ENCODE assay signal across 20 mouse cellular contexts in the genomic region with DNA sequence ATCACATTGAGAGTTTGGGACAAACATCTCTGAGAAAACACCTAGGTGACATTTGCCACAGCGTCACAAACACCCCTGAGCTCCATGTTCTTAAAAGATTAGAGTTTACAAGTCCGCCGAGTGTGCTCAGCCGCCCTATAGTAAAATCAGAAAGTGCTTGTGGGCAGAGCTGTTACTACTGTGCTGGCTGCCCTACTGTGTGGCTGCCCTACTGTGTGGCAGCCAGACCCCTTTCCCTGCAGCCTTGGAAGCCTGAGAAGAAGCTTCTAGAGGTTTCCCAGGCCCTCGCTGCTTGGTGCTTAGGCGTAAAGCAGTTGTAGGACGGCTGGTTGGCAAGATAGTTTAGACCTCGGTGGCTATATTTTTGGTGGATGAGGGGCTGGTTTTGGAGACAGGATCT. TPM values are rescaled to one million over a fixed set of nuclear protein-coding genes. Genes with fewer than 3 reads are reported as not detected.
DNase-seq lines count a peak whose midpoint lies in the region; ATAC-seq and TF ChIP-seq lines count a peak whose summit lies in the region.
"Had no signal": no experiment of that assay in that cellular context is flagged by ENCODE, and none has a peak within 500 bp of the region (broad histone marks: within the 10 kb centered on the region; RNA-seq: fewer than 3 reads in every experiment).

No protein-coding gene starts in this region.

- ATAC-seq in monocyte, adult 5-6 weeks (replicated peaks; ENCODE audit: insufficient number of reproducible peaks, low FRiP score, low TSS enrichment, poor library complexity, severe bottlenecking) = no peak
- ATAC-seq: activated CD4-positive, CD25-positive, alpha-beta regulatory T cell, adult 4 months; CD4-positive, CD25-positive, alpha-beta regulatory T cell, adult 4 months; Patski had no signal

- H3K9ac ChIP-seq in CH12.LX (ENCODE audit: insufficient read depth, low read depth) (no peak overlapping the region), MEL (ENCODE audit: control insufficient read depth, low read depth, low read length, poor library complexity, severe bottlenecking) (no peak overlapping the region)

- TF ChIP-seq RAD21 in CH12.LX (IDR thresholded peaks at IDR 0.05; ENCODE audit: low read depth, low read length) (no peak), MEL (IDR thresholded peaks at IDR 0.05; ENCODE audit: low read depth, low read length) (no peak)

- no peaks in the 10 kb centered on the region for H3K27me3 ChIP-seq in CH12.LX (replicated peaks)
- no peaks in the 10 kb centered on the region for H3K27me3 ChIP-seq in MEL (ENCODE audit: control insufficient read depth in 1 of 2, insufficient read depth in 2 of 2, low read length in 2 of 2)
- H3K27me3 ChIP-seq: Patski had no signal

- no peak for TF ChIP-seq POLR2A in CH12.LX (IDR thresholded peaks at IDR 0.05; ENCODE audit: low read depth, low read length)
- no peak for TF ChIP-seq POLR2A in MEL (IDR thresholded peaks at IDR 0.05; ENCODE audit: control insufficient read depth in 1 of 2, insufficient read depth in 1 of 2, low read depth in 1 of 2, low read length in 2 of 2, poor library complexity in 1 of 2)

- H3K9me3 ChIP-seq in CH12.LX (replicated peaks; ENCODE audit: low read length) = no peaks in the 10 kb centered on the region
- no peaks in the 10 kb centered on the region for H3K9me3 ChIP-seq in MEL (replicated peaks; ENCODE audit: insufficient read depth, low read length)
- H3K9me3 ChIP-seq: G1E had no signal

- H3K4me3 ChIP-seq in CH12.LX (replicated peaks in 1 of 3; ENCODE audit: low read depth in 2 of 3, low read length in 2 of 3, poor library complexity in 1 of 3) (no peak overlapping the region), MEL (ENCODE audit: control insufficient read depth in 1 of 2, insufficient read depth in 1 of 2, low read depth in 2 of 2, low read length in 2 of 2) (no peak overlapping the region)

- H3K36me3 ChIP-seq in CH12.LX (replicated peaks in 1 of 2; ENCODE audit: control insufficient read depth in 1 of 2, insufficient read depth in 1 of 2, low read length in 1 of 2) (peaks cover 75 to 96% of the 10 kb centered on the region in 2 experiments), MEL (ENCODE audit: control insufficient read depth in 1 of 2, insufficient read depth in 2 of 2, low read length in 2 of 2) (peaks cover 0 to 2% of the 10 kb centered on the region in 2 experiments; a peak in 2 of 4 replicates)

- in situ Hi-C loops in CH12.LX (cut with MboI; ENCODE audit: low pct_ligation_motif_present, low pct_unique_long_range_greater_than_20kb, low sequenced_read_pairs) = no loop called here

- no peaks in the 10 kb centered on the region for H3K79me2 ChIP-seq in CH12.LX (replicated peaks; ENCODE audit: control insufficient read depth, extremely low read depth, insufficient read depth, poor library complexity, severe bottlenecking)
- no peaks in the 10 kb centered on the region for H3K79me2 ChIP-seq in MEL (ENCODE audit: control insufficient read depth, insufficient read depth, low read length, poor library complexity)

- dilution Hi-C loops in CH12.LX (cut with MboI; ENCODE audit: extremely low pct_ligation_motif_present, extremely low pct_unique_long_range_greater_than_20kb, low sequenced_read_pairs) = no loop called here

- TF ChIP-seq CTCF in CH12.LX (conservative IDR thresholded peaks at IDR 0.05 in 1 of 2, IDR thresholded peaks at IDR 0.05 in 1 of 2; ENCODE audit: low read depth in 2 of 2, low read length in 2 of 2) (no peak), MEL (IDR thresholded peaks at IDR 0.05 in 2 of 3, conservative IDR thresholded peaks at IDR 0.05 in 1 of 3; ENCODE audit: control insufficient read depth in 1 of 3, insufficient read depth in 1 of 3, low read depth in 2 of 3, low read length in 3 of 3, poor library complexity in 1 of 3, severe bottlenecking in 1 of 3) (no peak)

- H3K4me1 ChIP-seq in CH12.LX (ENCODE audit: control insufficient read depth in 1 of 2, insufficient read depth in 2 of 2) = peaks cover 13 to 19% of the 10 kb centered on the region in 2 experiments
- no peaks in the 10 kb centered on the region; a peak in 1 of 4 replicates for H3K4me1 ChIP-seq in MEL (ENCODE audit: control insufficient read depth in 1 of 2, insufficient read depth in 2 of 2, low read length in 2 of 2)

- H3K27ac ChIP-seq in CH12.LX (ENCODE audit: insufficient read depth, low read depth) (no peak overlapping the region), MEL (ENCODE audit: control insufficient read depth, low read depth, low read length) (no peak overlapping the region)

- TF ChIP-seq EP300 in CH12.LX (IDR thresholded peaks at IDR 0.05; ENCODE audit: low read length) (no peak), MEL (IDR thresholded peaks at IDR 0.05; ENCODE audit: low read depth in 1 of 2, low read length in 2 of 2) (no peak)

- DNase-seq in CH12.LX (ENCODE audit: extremely low read depth) (no peak), MEL (ENCODE audit: low read depth, low spot score) (no peak)
- no peak for DNase-seq in retina, postnatal 1 day
- DNase-seq: adrenal gland, adult 2 months; adrenal gland, adult 8-10 months; adrenal gland, postnatal 10 days; adrenal gland, postnatal 14 days; adrenal gland, postnatal 25 days; adrenal gland, postnatal 36 days; B cell, adult 2 months; cerebellum, adult 11 months; cerebellum, adult 11-12 months; cerebellum, adult 18-20 months; cerebellum, adult 2 months; cerebellum, adult 8-10 months had no signal

- H3K4me2 ChIP-seq in CH12.LX (ENCODE audit: insufficient read depth, low read depth, poor library complexity, severe bottlenecking) = no peak overlapping the region

TF ChIP-seq in CH12.LX, 34 proteins besides CTCF, POLR2A, EP300 and RAD21:
- TF ChIP-seq KAT2A (IDR thresholded peaks at IDR 0.05; ENCODE audit: insufficient replicate concordance, low read length) (no peak), TCF12 (IDR thresholded peaks at IDR 0.05; ENCODE audit: low read depth, low read length) (no peak), ELF1 (IDR thresholded peaks at IDR 0.05; ENCODE audit: low read depth, low read length) (no peak), USF2 (conservative IDR thresholded peaks at IDR 0.05; ENCODE audit: low read depth, low read length) (no peak), ZKSCAN1 (IDR thresholded peaks at IDR 0.05; ENCODE audit: borderline replicate concordance, low read depth, low read length) (peak; percentile 69), PAX5 (IDR thresholded peaks at IDR 0.05; ENCODE audit: low read length) (no peak), BHLHE40 (IDR thresholded peaks at IDR 0.05; ENCODE audit: low read depth, low read length) (no peak), SIN3A (IDR thresholded peaks at IDR 0.05; ENCODE audit: low read length) (no peak)
TF ChIP-seq in CH12.LX: peak in this region for 1.

TF ChIP-seq in MEL, 35 proteins besides CTCF, POLR2A, EP300 and RAD21:
- peak; percentile 95 for TF ChIP-seq ZKSCAN1 (IDR thresholded peaks at IDR 0.05; ENCODE audit: low read depth, low read length)
- TF ChIP-seq MYC (IDR thresholded peaks at IDR 0.05; ENCODE audit: low read depth, low read length) = no peak
- no peak for TF ChIP-seq TCF12 (IDR thresholded peaks at IDR 0.05; ENCODE audit: low read depth, low read length)
- no peak for TF ChIP-seq POLR2AphosphoS2 (IDR thresholded peaks at IDR 0.05; ENCODE audit: low read length)

RNA-seq across cellular contexts. Expression of gene Arhgap1, which starts 10.0 kb away (rescaled TPM):
- total RNA-seq in CH12.LX (2012; rRNA removed) (15.6 and 20.6 TPM in 2 replicates), CH12.LX (2014; rRNA removed) (19.7 and 22.4 TPM in 2 replicates), MEL (2012; rRNA removed) (21.4 and 23.5 TPM in 2 replicates)
- polyA plus RNA-seq in CH12.LX (2012; ENCODE audit: insufficient read length, low read depth) (30.2 and 35.4 TPM in 2 replicates), MEL (2012; ENCODE audit: insufficient read depth in 1 of 2, insufficient read length in 2 of 2, low read depth in 1 of 2, low replicate concordance in 2 of 2, missing spikeins in 1 of 2) (10 to 100 TPM in 1 of 2 experiments, not detected in 1; 40.1 TPM)
- total RNA-seq in monocyte, adult 5-6 weeks (2017) = 45.7 to 97.1 TPM (median 89.8 TPM) in 3 replicates

RNA-seq across cellular contexts. Expression of gene Zfp408, which starts 10.1 kb away (rescaled TPM):
- total RNA-seq in CH12.LX (2012; rRNA removed) = 8.1 and 8.3 TPM in 2 replicates
- total RNA-seq in CH12.LX (2014; rRNA removed) = 8.8 and 9.2 TPM in 2 replicates
- 16.0 and 17.1 TPM in 2 replicates for polyA plus RNA-seq in CH12.LX (2012; ENCODE audit: insufficient read length, low read depth)
- total RNA-seq in MEL (2012; rRNA removed) = 8.6 and 10.4 TPM in 2 replicates
- 10 to 100 TPM in 1 of 2 experiments, not detected in 1; 16.4 TPM for polyA plus RNA-seq in MEL (2012; ENCODE audit: insufficient read depth in 1 of 2, insufficient read length in 2 of 2, low read depth in 1 of 2, low replicate concordance in 2 of 2, missing spikeins in 1 of 2)
- 14.1 to 20.3 TPM (median 17.1 TPM) in 3 replicates for total RNA-seq in monocyte, adult 5-6 weeks (2017)

RNA-seq across cellular contexts. Expression of gene F2, which starts 23.4 kb away (rescaled TPM):
- total RNA-seq in CH12.LX (2012; rRNA removed) = 0.04 TPM in 1 of 2 replicates, not detected in the other
- not detected in 2 replicates for total RNA-seq in CH12.LX (2014; rRNA removed)
- polyA plus RNA-seq in CH12.LX (2012; ENCODE audit: insufficient read length, low read depth) = not detected in 2 replicates
- 0.04 TPM in 1 of 2 replicates, not detected in the other for total RNA-seq in MEL (2012; rRNA removed)
- under 1 TPM in 1 of 2 experiments, not detected in 1; 0.06 TPM for polyA plus RNA-seq in MEL (2012; ENCODE audit: insufficient read depth in 1 of 2, insufficient read length in 2 of 2, low read depth in 1 of 2, low replicate concordance in 2 of 2, missing spikeins in 1 of 2)
- total RNA-seq in monocyte, adult 5-6 weeks (2017) = 0.29 TPM in 1 of 3 replicates, not detected in the others
- polyA plus RNA-seq: Patski had no signal

RNA-seq across cellular contexts. Expression of gene Atg13, which starts 50.7 kb away (rescaled TPM):
- total RNA-seq in CH12.LX (2012; rRNA removed) (7.3 and 8.5 TPM in 2 replicates), CH12.LX (2014; rRNA removed) (5.8 and 6.0 TPM in 2 replicates), MEL (2012; rRNA removed) (7.4 and 8.4 TPM in 2 replicates)
- polyA plus RNA-seq in CH12.LX (2012; ENCODE audit: insufficient read length, low read depth) (18.0 and 20.7 TPM in 2 replicates), MEL (2012; ENCODE audit: insufficient read depth in 1 of 2, insufficient read length in 2 of 2, low read depth in 1 of 2, low replicate concordance in 2 of 2, missing spikeins in 1 of 2) (10 to 100 TPM in 1 of 2 experiments, not detected in 1; 27.7 TPM)
- total RNA-seq in monocyte, adult 5-6 weeks (2017) = 5.1 to 10.8 TPM (median 9.8 TPM) in 3 replicates

RNA-seq across cellular contexts. Expression of gene Harbi1, which starts 51.0 kb away (rescaled TPM):
- total RNA-seq in CH12.LX (2012; rRNA removed) (10.2 and 13.3 TPM in 2 replicates), CH12.LX (2014; rRNA removed) (18.2 and 18.8 TPM in 2 replicates), MEL (2012; rRNA removed) (6.8 and 8.2 TPM in 2 replicates)
- polyA plus RNA-seq in CH12.LX (2012; ENCODE audit: insufficient read length, low read depth) (7.8 and 8.1 TPM in 2 replicates), MEL (2012; ENCODE audit: insufficient read depth in 1 of 2, insufficient read length in 2 of 2, low read depth in 1 of 2, low replicate concordance in 2 of 2, missing spikeins in 1 of 2) (1 to 10 TPM in 1 of 2 experiments, not detected in 1; 7.8 TPM)
- total RNA-seq in monocyte, adult 5-6 weeks (2017) = 8.9 to 12.1 TPM (median 12.1 TPM) in 3 replicates

Comparison
In these comparisons a context has a peak if more than half of its experiments do, and no peak if none do; other contexts are left out.
1. Of the 35 proteins assayed by ChIP-seq in both MEL and CH12.LX: peak only in MEL: none; only in CH12.LX: none; in both: ZKSCAN1; in neither: 34.